In the genomic region with DNA sequence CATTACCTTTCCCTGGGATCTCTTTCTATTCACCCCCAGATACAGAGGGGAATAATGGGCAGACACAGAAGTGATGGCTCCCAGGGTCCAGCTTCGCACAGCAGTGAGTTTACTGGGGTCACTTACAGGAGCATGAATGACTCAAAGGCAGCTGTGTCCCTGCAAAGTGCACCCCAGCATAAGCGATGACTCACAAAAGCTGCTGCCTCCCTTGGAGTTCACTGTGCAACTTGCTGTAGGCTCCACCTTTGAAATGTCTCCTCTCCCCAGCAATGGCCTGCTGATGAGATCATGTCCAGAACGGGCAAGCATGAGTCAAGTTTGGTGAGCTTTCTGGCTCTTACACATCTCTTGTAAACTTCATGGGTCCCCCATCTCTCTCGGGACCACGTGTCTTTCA, we compare ENCODE assay signal across 26 mouse cellular contexts. TPM values are rescaled to one million over a fixed set of nuclear protein-coding genes. Genes with fewer than 3 reads are reported as not detected.
DNase-seq lines count a peak whose midpoint lies in the region; ATAC-seq and TF ChIP-seq lines count a peak whose summit lies in the region.
"Had no signal": no experiment of that assay in that cellular context is flagged by ENCODE, and none has a peak within 500 bp of the region (broad histone marks: within the 10 kb centered on the region; RNA-seq: fewer than 3 reads in every experiment).

No protein-coding gene starts in this region.

- H3K9ac ChIP-seq in stomach, postnatal 0 days (ENCODE audit: low read length) = no peak overlapping the region
- H3K9ac ChIP-seq: liver, embryonic 12.5 days; liver, postnatal 0 days; midbrain, embryonic 12.5 days; neural tube, embryonic 13.5 days had no signal

- peak; percentile 77; the same call in 1 of the 2 replicates for ATAC-seq in stomach, postnatal 0 days (ENCODE audit: low FRiP score, low TSS enrichment)
- ATAC-seq: forebrain, embryonic 14.5 days; hindbrain, embryonic 16.5 days; liver, embryonic 12.5 days; liver, postnatal 0 days had no signal

- intact Hi-C loops in gastrocnemius, postnatal 14 days (cut with DNase I; ENCODE audit: low total_unique reads) = no loop called here

- TF ChIP-seq CTCF in stomach, postnatal 0 days (IDR thresholded peaks at IDR 0.05; ENCODE audit: low read depth) = no peak

- no peak overlapping the region for H3K27ac ChIP-seq in stomach, postnatal 0 days (replicated peaks)
- H3K27ac ChIP-seq: kidney, postnatal 0 days; liver, embryonic 12.5 days; midbrain, embryonic 12.5 days; neural tube, embryonic 13.5 days had no signal

- H3K9me3 ChIP-seq in stomach, postnatal 0 days (ENCODE audit: control insufficient read depth, low read length) = no peaks in the 10 kb centered on the region
- H3K9me3 ChIP-seq: liver, embryonic 12.5 days; midbrain, embryonic 12.5 days; neural tube, embryonic 13.5 days had no signal

- no peaks in the 10 kb centered on the region for H3K27me3 ChIP-seq in stomach, postnatal 0 days (ENCODE audit: control insufficient read depth, insufficient read depth, low read length)
- H3K27me3 ChIP-seq: midbrain, embryonic 12.5 days; neural tube, embryonic 13.5 days had no signal

- WGBS in stomach, postnatal 0 days = 76% methylated on average over 5 of the region's 5 CpGs

- DNase-seq in urinary bladder, postnatal 14 days (ENCODE audit: low spot score) = peak; percentile 31
- DNase-seq in urinary bladder, postnatal 4 days (ENCODE audit: low spot score in 2 of 2) = no peak
- peak; percentile 67 for DNase-seq in Muller cell, postnatal 12 days (ENCODE audit: inconsistent ontology term)
- peak; percentile 13 for DNase-seq in adrenal gland, postnatal 25 days
- DNase-seq in stomach, postnatal 0 days (ENCODE audit: low spot score) = no peak
- DNase-seq in gastrocnemius, postnatal 14 days = no peak
- no peak for DNase-seq in retina, postnatal 1 day
- no peak for DNase-seq in thymus, postnatal 4 days
- DNase-seq: cerebellum, adult 2 months; cerebellum, postnatal 25 days; kidney, adult 8-10 months; kidney, postnatal 4 days; layer of hippocampus, postnatal 36 days; left cerebral cortex, postnatal 4 days; liver, postnatal 0 days; lung, postnatal 36 days; thymus, adult 18-20 months; thymus, postnatal 25 days had no signal

- no peak for TF ChIP-seq EP300 in stomach, postnatal 0 days (optimal IDR thresholded peaks at IDR 0.05)

- H3K4me1 ChIP-seq in stomach, postnatal 0 days (replicated peaks; ENCODE audit: control insufficient read depth, insufficient read depth) = no peaks in the 10 kb centered on the region
- H3K4me1 ChIP-seq: liver, embryonic 12.5 days; midbrain, embryonic 12.5 days had no signal

- H3K4me3 ChIP-seq in stomach, postnatal 0 days (ENCODE audit: low read depth, low read length) = no peak overlapping the region
- H3K4me3 ChIP-seq: liver, embryonic 12.5 days; megakaryocyte, embryonic 14.5 days; midbrain, embryonic 12.5 days; neural tube, embryonic 13.5 days had no signal

- H3K36me3 ChIP-seq in stomach, postnatal 0 days (ENCODE audit: control insufficient read depth, insufficient read depth, low read length) = no peaks in the 10 kb centered on the region
- H3K36me3 ChIP-seq: liver, embryonic 12.5 days; midbrain, embryonic 12.5 days; neural tube, embryonic 13.5 days had no signal

- no peak overlapping the region for H3K4me2 ChIP-seq in stomach, postnatal 0 days (replicated peaks; ENCODE audit: low read depth)
- H3K4me2 ChIP-seq: liver, embryonic 12.5 days; midbrain, embryonic 12.5 days; neural tube, embryonic 13.5 days had no signal

RNA-seq across cellular contexts. Expression of a gene that starts 29.5 kb away (rescaled TPM):
- 27.4 and 41.8 TPM in 2 replicates for total RNA-seq in adrenal gland, postnatal 25 days (2021)
- polyA plus RNA-seq in stomach, postnatal 0 days (2015; fragmentation: Nextera tagmentation; extraction: Ambion mirVana) = 12.8 and 13.5 TPM in 2 replicates
- total RNA-seq in gastrocnemius, postnatal 14 days (2021) = 10 to 100 TPM; 56.0 to 56.5 TPM

RNA-seq across cellular contexts. Expression of a gene that starts 55.5 kb away (rescaled TPM):
- total RNA-seq in adrenal gland, postnatal 25 days (2021) = 5.8 and 6.0 TPM in 2 replicates
- 3.6 and 3.8 TPM in 2 replicates for polyA plus RNA-seq in stomach, postnatal 0 days (2015; fragmentation: Nextera tagmentation; extraction: Ambion mirVana)
- total RNA-seq in gastrocnemius, postnatal 14 days (2021) = 1 to 10 TPM; 2.8 to 3.8 TPM
- total RNA-seq: MEL had no signal

Comparison
In these comparisons a context has a peak if more than half of its experiments do, and no peak if none do; other contexts are left out.
1. DNase-seq: peak in urinary bladder, postnatal 14 days (single experiment), Muller cell, postnatal 12 days (single experiment) and adrenal gland, postnatal 25 days (single experiment); none in urinary bladder, postnatal 4 days (0 of 2), stomach, postnatal 0 days (single experiment), gastrocnemius, postnatal 14 days (single experiment), retina, postnatal 1 day (single experiment) and thymus, postnatal 4 days (single experiment).